Mouse (Mus musculus) heart, postnatal 4 days (tissue): ENCODE data around the gene Kif1b. TPM values are rescaled to one million over a fixed set of nuclear protein-coding genes. Genes with fewer than 3 reads are reported as not detected.
"Not testable (repeated sequence)": the region's sequence is repeated elsewhere in the genome, so short reads cannot be mapped to it uniquely, and the experiment has no call there.

Experiments used
- DNase-seq: peaks from one replicate; pipeline ENCODE4 v3.0.0; 2021
- total RNA-seq, 2 experiments: library from RNA; stranded (reverse); gene quantifications; 2 replicates each; pipeline ENCODE4 v1.2.3; 2021

Gene Kif1b
- total RNA-seq, 2 experiments from 2014 or later = 139 to 143 TPM

GRCm38 (mm10) chr4:149269026-149269425 is 38.5 kb downstream of the Kif1b start:
- DNase-seq = no peak

GRCm38 (mm10) chr4:149264895-149265294 is 42.6 kb downstream of the Kif1b start:
- DNase-seq = no peak

- no peak for DNase-seq
These were observed 44.3 kb downstream of the Kif1b start for GRCm38 (mm10) chr4:149263218-149263617.

GRCm38 (mm10) chr4:149261466-149261865 is 46.0 kb downstream of the Kif1b start:
- DNase-seq = no peak

- DNase-seq = no peak
These were observed 46.6 kb downstream of the Kif1b start for GRCm38 (mm10) chr4:149260911-149261310.

- DNase-seq = no peak
These were observed 48.0 kb downstream of the Kif1b start for GRCm38 (mm10) chr4:149259391-149260094.

GRCm38 (mm10) chr4:149258926-149259325 is 48.6 kb downstream of the Kif1b start:
- no peak for DNase-seq

GRCm38 (mm10) chr4:149256511-149257300 is 50.8 kb downstream of the Kif1b start:
- DNase-seq = no peak

GRCm38 (mm10) chr4:149255277-149256270 is 51.9 kb downstream of the Kif1b start:
- no peak for DNase-seq

- DNase-seq = no peak
These were observed 52.7 kb downstream of the Kif1b start for GRCm38 (mm10) chr4:149254827-149255226.

- no peak for DNase-seq
These were observed 58.2 kb downstream of the Kif1b start for GRCm38 (mm10) chr4:149249311-149249710.

- DNase-seq = no peak
These were observed 59.7 kb downstream of the Kif1b start for GRCm38 (mm10) chr4:149247772-149248171.

- no peak for DNase-seq
These were observed 60.3 kb downstream of the Kif1b start for GRCm38 (mm10) chr4:149247156-149247633.

- DNase-seq = no peak
These were observed 60.8 kb downstream of the Kif1b start for GRCm38 (mm10) chr4:149246578-149247155.

GRCm38 (mm10) chr4:149237011-149237410 is 70.5 kb downstream of the Kif1b start:
- peak; percentile 12 for DNase-seq

GRCm38 (mm10) chr4:149233938-149234337 is 73.6 kb downstream of the Kif1b start:
- DNase-seq = peak; percentile 26

- not testable (repeated sequence) for DNase-seq
These were observed 78.8 kb downstream of the Kif1b start for GRCm38 (mm10) chr4:149228682-149229081.

- DNase-seq = no peak
These were observed 79.2 kb downstream of the Kif1b start for GRCm38 (mm10) chr4:149228256-149228655.

- DNase-seq = no peak
These were observed 81.2 kb downstream of the Kif1b start for GRCm38 (mm10) chr4:149226311-149226710.

- no peak for DNase-seq
These were observed 84.0 kb downstream of the Kif1b start for GRCm38 (mm10) chr4:149223453-149223852.

GRCm38 (mm10) chr4:149220481-149220880 is 87.0 kb downstream of the Kif1b start:
- DNase-seq = no peak

- DNase-seq = no peak
These were observed 87.4 kb downstream of the Kif1b start for GRCm38 (mm10) chr4:149220042-149220473.
